Mouse (Mus musculus) stomach, postnatal 0 days (tissue): ENCODE measurements around the gene Mycbp2.

Source experiments
- CTCF ChIP-seq: IDR thresholded peaks from 2 replicates; pipeline ENCODE4 v1.5.1; 2016; ENCODE audit warnings: antibody characterized with exemption, low read depth, mild to moderate bottlenecking, moderate library complexity
- EP300 ChIP-seq: optimal IDR thresholded peaks from 2 replicates; pipeline ENCODE3; 2016; ENCODE audit warnings: antibody characterized with exemption

GRCm38 (mm10) chr14:103296227-103296626 lies 50.4 kb downstream of the Mycbp2 start:
- TF ChIP-seq CTCF (no peak), EP300 (no peak)
